Mouse (Mus musculus) MN1 (cell line): Measurements from ENCODE around the gene St3gal6.
"Not testable (repeated sequence)": the region's sequence is repeated elsewhere in the genome, so short reads cannot be mapped to it uniquely, and the experiment has no call there.

Experiments
- DNase-seq: peaks from one replicate; pipeline ENCODE4 v3.0.0-alpha.2; 2016; ENCODE audit warnings: low spot score

Gene St3gal6

DNA sequence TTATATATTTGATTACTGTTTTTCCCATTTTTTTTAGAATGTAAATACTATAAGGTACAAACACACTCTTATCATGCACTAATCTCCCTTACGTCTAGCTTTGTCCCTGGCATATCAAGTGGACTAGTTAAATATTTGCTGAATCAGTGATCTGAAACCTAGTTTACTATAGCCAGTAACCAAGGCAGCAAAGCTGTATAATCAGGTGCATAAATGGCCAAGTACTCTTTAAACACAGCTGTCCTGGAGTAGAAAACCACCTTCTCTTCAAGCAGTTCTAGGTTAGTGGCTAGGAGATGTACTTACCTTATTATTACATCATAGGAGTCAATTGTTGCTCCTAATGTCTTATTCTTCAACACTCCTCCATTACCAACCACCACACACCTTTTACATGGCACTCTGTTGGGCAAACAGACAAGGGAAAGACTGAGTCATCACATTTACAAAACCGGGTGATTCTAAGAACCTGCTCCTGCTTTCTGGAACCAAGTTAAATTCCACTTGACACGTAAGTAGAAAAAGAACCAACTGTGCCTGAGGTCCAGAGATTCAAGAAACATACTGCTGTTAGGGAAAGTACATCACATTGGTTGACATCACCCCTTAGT is 48.4 kb downstream of the St3gal6 start:
- no peak for DNase-seq

GRCm38 (mm10) chr16:58474875-58475274 is 49.2 kb downstream of the St3gal6 start:
- DNase-seq: no peak

GRCm38 (mm10) chr16:58470841-58471240 is 53.2 kb downstream of the St3gal6 start:
- DNase-seq: no peak

- no peak for DNase-seq
Observed at GRCm38 (mm10) chr16:58470061-58470460, 54.0 kb downstream of the St3gal6 start.

DNA sequence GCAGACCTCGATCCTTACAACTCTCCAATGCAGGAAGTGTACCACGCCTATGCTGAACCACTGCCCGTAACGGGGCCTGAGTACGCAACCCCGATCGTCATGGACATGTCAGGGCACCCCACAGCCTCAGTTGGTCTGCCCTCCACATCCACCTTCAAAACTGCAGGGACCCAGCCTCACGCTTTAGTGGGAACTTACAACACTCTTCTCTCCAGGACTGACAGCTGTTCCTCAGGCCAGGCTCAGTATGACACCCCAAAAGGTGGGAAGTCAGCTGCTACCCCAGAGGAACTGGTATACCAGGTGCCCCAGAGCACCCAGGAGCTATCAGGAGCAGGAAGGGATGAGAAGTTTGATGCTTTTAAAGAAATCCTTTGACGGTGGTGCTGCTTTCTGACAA is 58.6 kb downstream of the St3gal6 start:
- no peak for DNase-seq

DNA sequence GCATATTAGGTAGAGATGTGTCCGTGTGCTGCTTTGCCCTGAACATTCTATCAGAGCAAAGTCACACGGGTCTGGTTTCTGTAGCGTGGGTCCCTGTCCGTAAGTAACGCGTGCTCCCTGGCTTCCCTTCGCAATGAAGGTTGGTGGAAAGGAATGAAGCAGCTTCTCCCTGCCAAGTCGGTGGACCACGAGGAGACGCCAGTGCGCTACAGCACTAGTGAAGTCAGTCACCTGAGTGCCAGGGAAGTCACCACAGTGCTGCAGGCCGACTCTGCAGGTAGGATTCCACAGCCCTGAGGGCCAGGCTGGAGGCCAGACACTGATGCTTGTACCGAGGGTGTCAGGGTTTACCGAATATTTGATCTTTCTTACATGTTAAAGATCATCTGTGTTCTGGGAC is 60.0 kb downstream of the St3gal6 start:
- no peak for DNase-seq

DNA sequence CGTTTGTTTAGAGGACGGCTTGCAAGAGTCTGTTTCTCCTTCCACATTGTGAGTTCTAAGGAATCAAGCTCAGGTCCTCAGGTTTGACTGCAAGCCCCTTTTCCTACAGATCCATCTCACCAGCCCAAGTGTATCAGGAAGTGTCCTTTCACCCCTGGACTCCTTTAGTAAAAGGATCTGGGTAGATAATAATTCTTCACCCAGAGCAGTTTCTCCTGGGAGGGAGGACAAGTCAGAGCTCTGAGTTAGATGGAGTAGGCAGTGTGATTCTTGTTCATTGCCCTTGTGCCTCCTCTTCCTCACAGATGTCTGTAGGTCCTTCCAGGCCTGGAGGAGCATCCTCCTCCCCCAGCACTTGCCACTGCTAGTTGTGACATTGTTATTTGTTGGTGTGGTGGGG is 61.5 kb downstream of the St3gal6 start:
- no peak for DNase-seq

DNA sequence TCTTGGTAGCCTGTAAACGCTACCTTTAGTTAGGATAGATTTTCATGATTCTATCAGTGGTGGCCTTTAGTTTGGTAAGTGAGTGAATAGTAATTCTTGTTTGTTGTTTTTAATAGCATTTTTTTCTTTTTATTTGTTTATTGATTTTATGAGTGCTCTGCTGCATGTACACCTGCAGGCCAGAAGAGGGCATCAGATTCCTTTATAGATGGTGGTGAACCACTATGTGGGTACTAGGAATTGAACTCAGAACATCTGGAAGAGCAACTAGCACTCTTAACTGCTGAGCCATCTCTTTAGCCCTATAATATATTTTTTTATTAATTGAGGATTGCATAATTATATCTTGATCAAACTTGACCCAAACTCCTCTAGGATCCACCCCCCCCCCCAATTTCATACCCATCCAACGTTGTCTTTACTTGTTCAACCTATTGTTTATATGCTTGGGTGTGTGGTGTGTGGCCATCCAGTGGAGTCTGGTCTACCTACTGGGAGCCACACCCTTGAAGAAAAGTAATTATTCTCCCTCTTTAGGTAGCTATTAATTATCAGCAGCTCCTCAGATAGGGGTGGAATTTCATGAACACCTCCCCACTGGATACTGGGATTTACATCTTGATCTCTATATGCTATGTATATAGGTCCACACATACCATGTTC is 62.1 kb downstream of the St3gal6 start:
- DNase-seq: no peak

GRCm38 (mm10) chr16:58460386-58460785 is 63.7 kb downstream of the St3gal6 start:
- DNase-seq: no peak

- DNase-seq: not testable (repeated sequence)
Observed at GRCm38 (mm10) chr16:58459966-58460365, 64.1 kb downstream of the St3gal6 start.

- DNase-seq: no peak
Observed at GRCm38 (mm10) chr16:58456991-58457390, 67.1 kb downstream of the St3gal6 start.

DNA sequence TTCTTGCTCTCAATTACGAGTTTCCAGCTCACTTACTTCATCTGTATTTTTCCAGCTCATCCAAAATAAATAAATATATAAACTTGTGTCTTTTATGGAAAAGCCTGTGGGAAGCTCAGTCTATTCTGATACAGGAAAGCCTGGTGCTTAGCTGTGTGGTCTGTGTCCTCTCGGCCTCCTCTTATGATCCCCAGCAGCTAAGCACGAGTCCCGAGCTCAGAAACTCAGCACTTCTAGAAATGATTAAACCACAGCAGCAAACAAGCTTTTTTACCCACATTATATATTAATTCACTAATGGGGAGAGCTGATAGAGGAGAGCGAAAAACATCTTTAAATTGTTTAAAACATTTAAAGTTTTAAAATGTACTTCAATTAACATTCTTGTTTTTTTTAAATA is 67.6 kb downstream of the St3gal6 start:
- DNase-seq: no peak

- DNase-seq: no peak
Observed at GRCm38 (mm10) chr16:58455118-58455517, 68.9 kb downstream of the St3gal6 start.

DNA sequence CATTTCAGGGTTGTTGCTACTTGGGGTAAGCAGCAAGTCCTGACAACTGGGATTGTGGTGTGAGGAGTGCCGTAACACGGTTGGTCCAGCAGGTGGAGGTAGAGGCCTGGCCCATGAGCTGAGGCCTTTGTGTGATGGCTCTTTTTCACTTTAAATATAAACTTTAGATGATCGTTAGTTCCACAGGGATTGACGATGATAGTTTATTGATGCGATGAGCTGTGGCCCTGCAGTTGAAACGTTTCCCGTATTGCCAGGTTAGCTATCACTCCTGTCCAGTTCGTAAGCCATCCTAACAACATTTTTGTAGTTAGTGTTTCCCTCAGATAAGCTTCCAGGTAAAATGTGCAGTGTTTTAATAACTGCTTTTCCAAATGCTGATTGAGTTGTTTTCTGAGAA is 69.4 kb downstream of the St3gal6 start:
- DNase-seq: peak; percentile 39

GRCm38 (mm10) chr16:58453820-58454219 is 70.2 kb downstream of the St3gal6 start:
- DNase-seq: no peak

DNA sequence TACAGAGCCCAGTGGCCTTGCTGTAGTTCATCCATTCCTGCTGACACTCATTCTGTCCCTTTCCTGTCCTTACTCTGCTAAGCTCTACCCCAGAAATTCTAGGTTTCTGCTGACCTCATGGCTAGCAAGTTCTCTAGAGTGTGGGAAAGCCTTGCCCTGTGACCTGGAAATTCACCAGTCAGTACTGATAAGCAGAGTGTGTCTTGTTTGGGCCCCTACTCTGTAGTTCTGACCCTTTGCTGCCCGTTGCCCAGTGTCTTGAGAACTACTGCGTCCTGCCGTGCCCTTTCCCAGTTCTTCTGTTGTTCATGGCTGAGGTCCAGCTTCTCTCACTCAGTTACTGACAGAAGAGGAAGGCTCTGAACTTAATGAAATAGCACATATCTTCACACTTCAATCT is 70.9 kb downstream of the St3gal6 start:
- DNase-seq: no peak

DNA sequence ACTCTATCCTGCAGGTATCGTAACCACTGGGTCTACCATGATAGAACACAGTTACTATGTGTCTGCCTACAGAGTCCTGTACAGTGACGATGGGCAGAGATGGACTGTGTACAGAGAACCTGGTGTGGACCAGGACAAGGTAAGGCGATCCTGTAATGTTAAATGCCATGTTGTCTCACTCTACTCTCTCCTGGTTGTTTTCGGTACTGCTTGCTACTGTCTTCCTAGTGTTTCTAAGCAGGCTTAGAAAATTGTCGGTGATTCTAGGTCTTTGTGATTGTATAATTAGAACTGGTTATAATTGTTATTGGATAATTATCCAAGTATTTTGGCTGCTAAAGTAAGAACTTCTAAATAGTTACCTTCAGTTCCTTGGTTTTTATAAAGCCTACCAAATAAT is 72.4 kb downstream of the St3gal6 start:
- no peak for DNase-seq

DNA sequence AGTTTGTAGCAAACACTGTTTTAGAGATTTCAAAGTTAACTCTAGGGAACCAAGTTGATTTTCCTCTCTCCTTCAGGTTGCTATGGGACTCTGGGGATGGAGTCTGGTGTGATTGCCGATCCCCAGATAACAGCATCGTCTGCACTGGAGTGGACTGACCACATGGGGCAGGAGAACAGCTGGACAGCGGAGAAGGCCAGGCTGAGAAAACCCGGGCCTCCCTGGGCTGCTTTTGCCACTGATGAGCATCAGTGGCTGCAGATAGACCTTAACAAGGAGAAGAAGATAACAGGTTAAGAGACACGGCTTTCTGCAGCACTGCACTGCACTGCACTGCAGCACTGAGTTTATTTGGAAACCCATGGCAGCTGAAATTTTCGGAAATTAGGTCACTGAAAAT is 73.4 kb downstream of the St3gal6 start:
- DNase-seq: peak; percentile 35

- DNase-seq: no peak
Observed at GRCm38 (mm10) chr16:58449073-58449472, 75.0 kb downstream of the St3gal6 start.

DNA sequence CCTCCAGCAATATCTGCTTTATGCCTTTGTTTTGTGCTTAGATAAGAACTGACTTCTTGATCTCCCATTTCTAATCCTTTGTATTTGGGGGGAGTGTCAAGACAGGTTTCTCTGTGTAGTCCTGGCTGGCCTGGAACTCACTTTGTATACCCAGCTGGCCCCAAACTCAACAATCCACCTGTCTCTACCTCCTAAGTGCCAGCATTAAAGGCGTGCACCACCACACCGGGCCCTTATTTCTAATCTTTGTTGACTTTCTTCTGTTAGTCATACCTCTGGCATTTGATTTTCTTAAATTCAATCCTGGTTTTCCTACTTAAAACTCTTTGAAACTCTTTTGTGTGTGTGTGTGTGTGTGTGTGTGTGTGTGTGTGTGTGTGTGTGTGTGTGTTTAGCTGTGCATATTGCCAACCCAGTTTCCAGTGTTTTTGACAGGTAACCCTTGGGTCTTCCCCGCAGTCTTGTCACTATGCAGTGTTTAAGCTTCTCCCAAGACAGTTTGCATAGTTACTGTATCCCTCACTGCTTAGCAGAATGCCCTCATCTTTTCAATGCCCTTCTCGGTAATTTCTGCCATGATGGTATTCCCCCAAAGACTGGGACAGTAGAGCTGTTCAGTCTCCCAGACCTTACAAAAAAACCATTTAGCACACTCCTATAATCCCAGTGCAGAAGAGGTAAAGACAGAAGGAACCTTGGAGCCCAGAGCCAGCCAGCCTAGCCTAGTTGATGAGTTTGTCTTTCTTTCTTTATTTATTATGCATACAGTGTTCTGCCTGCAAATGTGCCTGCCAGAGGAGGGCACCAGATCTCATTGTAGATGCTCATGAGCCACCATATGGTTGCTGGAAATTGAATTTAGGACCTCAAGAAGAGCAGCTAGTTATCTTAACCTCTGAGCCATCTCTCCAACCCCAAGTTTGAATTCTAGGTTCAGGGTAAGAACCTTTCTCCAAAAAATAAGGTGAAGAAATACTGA is 77.5 kb downstream of the St3gal6 start:
- DNase-seq: no peak

GRCm38 (mm10) chr16:58444735-58445134 is 79.3 kb downstream of the St3gal6 start:
- no peak for DNase-seq

DNA sequence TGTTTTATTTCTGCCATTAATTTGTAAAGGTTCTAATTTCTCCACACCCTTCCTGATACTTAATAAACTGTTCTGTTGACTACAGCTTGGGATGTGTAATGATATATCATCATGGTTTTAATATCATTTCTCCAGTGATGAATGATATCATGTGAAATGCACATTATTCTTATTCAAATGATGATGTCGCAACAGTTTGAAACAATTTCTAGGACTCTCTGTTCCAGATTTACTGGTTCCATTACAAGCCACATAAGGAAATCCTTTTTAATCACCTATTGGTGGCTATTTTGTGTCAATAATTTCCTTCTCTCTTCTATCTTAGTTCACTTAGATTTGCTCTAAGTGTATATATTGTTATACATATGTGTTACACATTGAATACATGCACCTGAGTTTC is 91.7 kb downstream of the St3gal6 start:
- DNase-seq: no peak

GRCm38 (mm10) chr16:58430246-58430645 is 93.8 kb downstream of the St3gal6 start:
- DNase-seq: no peak
